Mouse (Mus musculus) mesoderm, embryonic 11.5 days (tissue): ENCODE measurements at regions not wholly inside any gene's neighbourhood (a gene's known extent, or its start where the extent isn't known, plus 50 kb on each side); places are given as distances from the start of the nearest gene placed in this dataset.

Source experiments
- DNase-seq: peaks from one replicate; pipeline ENCODE4 v3.0.0-alpha.2; 2012; ENCODE audit warnings: low read depth, low spot score

DNA sequence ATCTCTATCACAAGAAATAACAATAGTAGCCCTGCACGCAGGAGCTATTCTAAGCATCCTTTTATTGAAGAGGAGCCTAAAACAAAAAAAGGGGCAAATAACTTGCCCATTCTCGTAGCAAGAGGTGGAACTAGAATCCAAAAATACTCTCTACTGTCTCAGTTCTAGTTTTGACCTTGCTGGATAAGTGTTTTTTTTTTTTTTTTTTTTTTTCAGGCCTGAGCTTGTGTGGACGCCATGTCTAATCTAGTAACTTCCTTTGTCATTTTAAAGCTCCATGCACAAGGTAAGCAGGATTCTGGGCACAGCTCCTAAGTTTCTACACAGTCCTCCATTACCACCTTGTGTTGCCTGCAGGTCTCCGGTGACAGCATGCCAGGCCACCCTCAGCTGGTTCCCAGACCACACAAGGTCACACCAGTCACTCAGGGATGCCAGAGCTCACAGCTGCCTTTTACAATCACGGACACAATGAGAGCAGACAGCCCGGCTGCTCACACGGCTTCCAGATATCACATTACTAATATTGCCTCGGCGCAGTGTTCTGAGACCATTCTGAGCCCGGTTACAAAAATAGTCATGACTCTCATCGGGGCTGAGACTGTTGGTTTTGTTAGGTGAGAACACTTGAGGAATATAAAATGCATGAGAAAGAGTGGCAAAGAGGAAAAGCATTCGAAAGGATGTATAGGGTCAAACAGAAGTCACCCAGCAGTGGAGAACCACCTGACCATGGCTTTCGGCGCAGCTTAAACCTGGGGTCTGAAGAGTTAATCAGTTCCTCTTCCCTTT lies 124.7 kb upstream of the Tank start:
- peak; percentile 71 for DNase-seq

DNA sequence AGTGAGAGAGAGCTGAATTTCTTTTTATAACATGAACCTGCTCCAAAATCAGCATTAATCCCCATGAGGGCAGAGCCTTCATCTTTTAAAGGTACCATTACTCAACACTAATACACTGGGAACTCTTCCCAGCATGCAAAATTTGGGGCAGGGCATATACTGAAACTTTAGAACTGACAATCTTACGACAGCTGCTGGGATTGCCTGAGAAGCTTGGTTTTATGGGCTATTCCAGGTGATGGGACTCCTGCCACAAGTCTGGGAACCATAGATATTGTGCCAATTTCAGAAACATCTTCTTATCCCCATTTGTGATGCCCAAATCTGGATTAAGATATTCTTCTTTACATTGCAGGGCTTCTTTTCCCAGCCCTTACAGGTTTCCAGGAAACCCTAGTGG lies 125.8 kb upstream of the Tank start:
- no peak for DNase-seq

DNA sequence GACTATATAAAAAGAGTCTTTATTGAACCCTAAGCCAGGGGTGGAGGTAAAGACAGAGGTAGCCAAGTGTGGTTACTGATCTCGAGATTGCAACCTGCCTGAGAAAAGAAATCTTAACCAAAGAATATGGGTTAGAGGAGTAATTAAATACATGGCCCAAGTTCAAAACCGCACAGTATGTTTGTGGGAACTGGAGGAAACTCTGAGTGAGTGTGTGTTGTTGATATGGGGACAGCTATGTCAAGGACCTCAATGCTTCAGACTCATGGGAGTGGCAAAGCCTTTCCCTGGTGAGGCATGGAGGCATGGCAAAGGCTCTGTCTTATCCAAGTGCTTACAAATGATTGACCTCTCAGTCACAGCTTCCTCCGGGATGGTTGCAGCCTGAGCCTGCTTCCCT lies 127.7 kb upstream of the Tank start:
- DNase-seq: no peak

DNA sequence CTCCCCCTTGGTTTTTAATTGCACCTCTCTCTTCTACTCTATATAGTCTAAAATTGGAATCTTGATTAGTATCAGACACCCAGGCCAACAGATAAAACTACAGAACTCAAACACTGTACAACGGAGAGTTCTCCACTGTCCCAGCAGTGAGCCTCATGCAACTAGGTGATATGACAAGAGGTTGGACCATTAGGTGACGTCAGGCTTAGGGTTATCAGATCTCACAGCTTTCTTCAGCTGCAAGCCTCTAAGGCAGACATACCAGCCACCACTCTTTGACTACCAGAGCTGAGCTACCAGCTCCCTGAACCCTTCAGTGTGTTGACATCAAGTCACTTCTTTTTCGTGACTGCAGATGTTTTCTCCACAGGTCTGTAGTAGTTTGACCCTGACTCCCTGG lies 141.8 kb upstream of the Tank start:
- no peak for DNase-seq

DNA sequence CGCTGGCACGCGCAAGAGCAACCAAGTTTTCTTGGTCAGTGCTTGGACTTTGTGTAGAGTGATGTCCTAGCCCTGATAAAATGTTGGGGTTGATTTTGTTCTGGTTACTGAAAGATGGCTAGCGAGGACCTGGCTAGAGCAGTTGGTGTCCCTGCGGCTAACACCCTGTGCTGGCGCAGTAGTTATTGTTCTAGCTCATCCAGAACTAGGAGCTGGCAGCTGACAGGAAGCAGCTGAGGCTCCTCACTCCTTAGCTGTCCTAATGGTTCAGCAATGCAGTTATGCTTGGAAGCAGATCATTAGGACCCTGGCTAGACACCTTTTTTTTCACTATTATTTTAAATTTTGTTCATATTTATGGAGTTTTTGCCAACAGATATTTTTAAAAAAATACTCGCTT lies 170.5 kb upstream of the Tank start:
- DNase-seq: no peak

DNA sequence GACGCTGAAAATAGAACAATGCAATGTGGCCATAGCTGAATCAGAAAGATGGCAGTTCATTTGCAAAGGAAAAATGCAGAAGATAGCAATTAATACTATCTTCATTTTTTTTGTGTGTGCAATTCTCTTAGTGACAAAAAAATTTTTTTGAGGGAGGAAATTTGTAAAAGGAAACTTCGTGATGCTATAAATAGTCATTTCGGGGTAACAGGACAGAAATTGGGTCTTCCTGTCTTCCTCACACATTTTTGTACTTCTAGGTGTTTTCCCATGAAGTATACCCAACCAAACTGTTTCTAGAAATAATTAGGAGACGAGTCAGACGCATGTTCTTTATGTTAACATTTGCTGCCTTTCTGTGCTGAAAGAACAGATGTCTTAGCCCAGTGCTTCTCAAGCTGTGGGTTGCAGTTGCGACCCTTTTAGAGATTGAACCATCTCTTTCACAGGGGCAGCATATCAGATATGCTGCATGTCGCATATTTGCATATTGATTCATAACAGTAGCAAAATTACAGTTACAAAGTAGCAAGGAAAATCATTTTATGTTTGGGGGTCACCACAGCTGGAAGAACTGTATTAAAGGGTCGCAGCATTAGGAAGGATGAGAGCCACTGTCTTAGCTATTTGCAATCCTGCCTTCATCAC lies 172.2 kb upstream of the Tank start:
- no peak for DNase-seq

DNA sequence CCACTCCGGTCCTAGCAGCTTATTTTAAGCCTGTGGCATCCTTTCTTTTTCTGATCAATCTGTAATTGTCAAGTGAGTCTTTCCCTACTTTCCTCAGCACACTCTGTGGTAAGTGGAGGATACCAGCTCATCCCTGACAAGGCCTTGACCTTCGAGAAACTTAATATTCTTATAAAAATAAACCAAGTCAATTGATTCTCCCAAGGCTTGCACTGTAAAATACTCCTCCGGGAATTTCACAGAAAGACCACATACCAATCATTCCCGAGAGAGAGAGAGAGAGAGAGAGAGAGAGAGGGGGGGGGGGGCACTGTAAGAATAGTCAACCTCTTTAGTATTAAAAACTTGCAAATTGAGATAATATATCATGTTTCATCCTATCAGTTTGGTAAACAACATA lies 173.1 kb upstream of the Tank start:
- DNase-seq: peak; percentile 55

DNA sequence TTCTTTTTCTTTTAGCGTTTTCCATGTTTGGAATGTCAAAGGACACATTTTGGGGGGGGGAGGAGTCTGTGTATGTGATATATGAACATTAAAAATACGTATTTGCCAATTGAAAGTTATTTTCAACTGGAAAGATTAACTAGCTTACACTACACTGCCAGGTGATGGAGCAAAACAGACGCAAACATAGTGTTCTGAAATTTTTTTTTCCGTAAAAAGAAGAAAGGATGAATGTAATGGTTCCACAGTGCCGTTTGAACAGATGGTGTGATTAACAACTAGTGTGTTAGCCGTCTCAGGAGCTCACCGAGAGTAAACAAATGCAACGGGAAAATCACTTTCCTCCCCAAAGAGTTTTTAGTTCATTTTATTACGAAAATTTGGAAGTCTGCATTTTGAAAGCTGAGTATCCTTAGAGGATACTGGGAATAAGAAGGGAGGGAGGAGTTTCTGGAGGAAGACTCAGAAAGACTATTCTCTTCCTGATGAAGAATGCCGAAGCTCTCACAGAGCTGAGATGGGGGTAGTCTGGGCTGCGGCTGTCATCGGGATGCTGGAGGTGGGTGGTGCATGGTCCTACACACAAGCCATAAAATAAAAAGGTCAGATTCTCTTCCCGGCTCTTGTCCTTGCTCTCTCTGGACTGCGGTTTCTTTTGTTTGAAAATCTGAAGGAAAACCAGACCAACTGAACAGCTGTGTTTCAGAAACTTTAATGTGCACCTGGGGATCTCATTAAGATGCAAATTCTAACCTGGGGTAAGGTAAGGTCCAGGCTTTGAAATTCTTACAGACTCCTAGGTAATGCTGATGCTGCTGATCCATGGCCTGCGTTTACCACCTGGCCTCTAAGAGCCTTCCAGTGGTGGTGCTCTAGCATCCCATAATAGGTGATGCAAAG lies 175.5 kb upstream of the Tank start:
- no peak for DNase-seq

DNA sequence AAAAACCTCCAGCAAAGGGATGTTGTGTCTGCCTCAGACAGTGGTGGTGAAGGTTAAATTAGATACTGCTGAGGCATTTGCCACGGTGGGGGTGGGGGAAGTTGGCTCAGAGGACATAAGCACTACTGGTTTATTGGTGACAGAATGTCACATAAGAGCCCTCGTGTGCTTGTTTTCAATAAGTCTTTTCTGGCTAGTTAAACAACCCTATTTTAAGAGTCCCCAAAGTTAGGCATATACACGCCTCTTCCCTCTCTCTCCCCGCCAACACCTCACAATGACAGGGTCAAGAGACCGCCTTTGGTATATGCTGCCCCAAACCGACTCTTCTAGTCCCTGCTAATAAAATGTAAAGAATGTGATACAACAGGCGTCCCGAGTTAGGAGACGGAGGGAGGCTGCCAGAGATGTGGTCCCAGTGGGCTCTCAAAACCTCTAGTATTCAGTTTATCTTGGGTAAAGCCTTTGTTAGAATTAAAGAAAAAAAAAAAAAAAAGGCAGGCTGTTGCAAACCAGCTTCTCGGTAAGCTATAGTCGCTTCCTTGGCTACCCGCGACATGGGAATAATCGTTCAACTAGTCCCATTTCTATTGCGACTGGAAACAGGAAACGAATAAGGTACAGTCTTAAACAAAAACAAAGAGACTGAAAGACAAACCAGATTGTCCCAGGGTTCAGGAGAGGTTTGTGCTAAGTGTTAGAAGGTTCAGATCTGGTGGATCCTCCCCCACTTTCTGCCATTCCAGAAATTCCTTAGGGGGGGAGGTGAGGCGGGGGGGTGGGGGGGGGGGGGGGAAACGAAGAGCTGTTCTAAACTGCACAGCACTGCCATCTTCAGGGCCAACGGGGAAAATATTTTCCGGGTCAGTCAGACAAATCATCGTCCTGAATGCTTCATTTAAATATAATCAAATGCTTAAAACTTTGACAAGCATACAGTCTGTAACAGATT lies 176.5 kb upstream of the Tank start:
- DNase-seq: peak; percentile 85

DNA sequence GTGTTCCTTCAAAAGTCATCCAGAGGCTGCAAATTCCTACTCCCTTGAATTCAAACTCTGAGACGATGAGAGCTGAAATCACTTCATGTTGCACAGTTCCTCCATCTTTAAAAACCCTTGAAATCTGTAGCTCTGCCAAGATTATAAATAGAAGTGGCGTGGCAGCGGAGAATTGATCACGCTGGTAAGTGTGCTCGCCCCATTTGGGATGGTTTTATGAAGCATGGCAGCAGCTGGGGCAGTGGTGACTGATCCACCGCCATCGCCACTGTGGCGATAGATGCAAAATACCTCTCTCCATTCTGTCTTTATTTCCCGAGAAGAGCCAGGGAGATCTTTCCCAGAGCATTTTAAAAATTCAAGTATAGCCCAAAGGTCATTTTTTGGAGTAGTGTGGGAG lies 179.8 kb upstream of the Tank start:
- DNase-seq: no peak

DNA sequence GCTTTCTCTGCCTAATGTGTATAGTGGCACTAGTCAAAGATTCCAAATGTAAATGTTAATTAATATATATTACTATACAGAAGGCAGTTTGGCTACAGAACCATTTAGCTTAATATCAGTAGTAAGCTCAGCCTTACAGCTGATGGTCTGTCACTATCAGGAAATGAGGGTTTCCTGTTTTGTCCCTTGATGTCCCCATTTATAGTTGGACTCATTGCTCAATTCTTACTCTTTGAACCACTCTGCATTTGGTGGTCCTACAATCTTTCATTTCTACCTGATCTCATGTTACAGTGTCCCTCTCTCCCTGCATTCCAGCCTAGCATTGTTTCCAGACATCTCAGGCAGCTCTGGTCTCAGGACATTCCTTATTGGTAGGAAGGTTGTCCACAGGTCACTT lies 188.8 kb upstream of the Tank start:
- DNase-seq: no peak

DNA sequence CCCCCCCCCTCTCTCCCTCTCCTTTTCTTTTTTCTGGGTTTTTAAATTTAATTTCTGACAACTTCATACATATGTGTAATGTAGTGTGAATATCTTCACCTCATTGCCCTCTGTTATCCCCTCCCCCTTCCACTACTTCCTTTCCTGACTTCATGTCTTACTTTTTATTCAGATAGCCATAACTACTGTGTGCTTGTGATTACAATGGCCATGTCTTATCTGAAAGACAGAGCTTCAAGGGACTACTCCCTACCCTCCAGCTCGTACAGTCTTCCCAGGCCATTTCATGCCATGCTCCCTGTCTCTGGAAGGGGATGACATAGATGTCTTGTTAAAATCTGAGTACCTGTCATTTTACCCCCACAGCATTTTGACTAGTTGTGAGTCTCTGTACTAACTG lies 189.2 kb upstream of the Tank start:
- no peak for DNase-seq

DNA sequence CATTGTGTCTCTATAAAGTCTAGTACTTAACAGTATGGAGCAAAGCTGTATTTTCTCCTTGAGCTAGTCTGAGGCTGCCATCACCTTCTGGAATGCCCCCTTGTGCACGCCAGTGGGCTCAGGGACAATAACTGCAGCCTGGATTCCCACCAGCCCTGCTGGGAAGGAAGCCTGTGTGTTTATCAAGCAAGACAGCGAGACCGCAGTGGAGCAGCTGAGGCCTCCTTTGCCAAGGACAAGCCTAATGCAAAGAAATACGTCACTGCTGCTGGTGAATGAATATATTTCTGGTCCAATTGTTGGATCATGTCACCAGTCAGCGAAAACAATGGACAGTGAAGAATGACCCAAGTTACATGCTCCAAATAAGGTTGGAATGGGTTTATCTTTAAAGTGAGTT lies 190.8 kb upstream of the Tank start:
- no peak for DNase-seq

DNA sequence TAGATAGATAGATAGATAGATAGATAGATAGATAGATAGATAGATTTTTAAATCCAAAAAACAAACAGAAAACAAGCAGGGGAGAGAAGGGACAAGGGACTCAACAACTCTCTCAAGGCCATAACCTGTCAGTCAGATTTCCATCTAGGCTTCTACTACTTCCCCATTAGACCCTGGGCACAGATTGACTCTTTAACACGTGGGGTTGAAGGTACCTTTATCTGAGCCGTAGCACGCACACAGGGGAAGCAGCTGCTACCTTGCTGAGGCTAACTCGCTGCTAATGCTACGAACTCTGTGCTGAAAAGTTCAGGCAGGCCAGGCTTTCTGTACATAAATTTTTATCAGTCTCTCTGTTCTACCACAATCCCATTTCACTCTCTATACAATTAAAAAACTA lies 191.4 kb upstream of the Tank start:
- no peak for DNase-seq

DNA sequence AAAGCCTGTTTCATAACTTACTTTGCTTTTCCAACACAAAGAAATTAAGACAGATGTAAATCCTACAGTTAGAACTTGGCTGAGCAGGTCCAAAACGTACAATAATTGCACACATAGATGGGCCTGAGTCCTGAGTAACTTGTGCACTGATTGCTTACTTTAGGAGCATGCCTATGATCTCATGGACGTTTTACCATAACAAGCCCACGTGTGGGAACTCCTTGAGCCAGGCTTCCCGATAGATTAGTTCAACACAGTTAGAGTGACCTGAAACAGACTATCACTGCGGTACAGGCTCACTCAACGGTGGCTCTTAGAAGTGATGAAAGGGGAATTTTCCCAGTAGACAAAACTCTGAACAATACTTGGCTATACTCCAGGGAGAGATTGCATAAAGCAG lies 193.9 kb upstream of the Tank start:
- no peak for DNase-seq

DNA sequence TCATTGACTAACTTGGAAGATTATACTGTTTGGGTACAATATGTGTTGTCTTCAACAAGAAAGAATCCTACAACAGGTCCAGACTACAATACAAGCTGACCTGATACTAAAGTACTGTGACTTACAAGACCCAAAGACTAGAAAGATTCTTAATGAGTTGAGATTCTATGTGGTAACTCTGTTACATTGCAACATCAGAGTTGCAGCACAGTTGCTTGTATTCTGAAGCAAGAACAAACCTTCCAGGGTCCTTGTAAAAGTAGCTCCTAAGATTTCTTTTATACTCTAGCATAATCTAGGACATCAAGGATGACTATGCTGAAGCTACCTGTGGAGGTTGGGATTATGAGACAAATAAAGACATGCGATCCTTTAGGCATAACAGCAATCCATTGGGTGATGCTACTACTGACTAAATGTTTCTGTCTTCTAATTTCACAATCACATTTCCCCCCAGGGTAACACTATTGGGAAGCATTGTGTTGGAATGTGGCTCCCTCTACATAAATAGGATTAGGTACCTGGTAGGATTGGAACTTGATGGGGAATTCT lies 194.6 kb upstream of the Tank start:
- DNase-seq: no peak

DNA sequence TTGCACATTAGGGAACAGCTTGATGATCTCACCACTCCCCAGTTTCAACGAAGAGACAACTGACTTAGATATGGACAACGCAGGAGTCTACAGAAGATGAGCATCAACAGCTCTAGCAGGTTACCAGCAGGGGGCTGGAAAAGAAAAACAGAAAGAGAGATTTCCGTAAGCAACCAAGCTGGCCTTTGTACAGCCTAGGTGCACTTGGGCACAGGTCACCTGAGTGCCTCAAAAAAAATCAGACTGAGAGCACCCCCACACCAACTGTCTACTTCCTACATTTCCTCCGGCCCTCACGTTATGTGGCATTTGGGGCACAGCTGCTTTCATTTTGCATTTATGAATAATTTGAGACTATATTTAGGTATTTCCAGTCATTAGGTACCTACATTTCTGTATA lies 199.3 kb upstream of the Tank start:
- DNase-seq: no peak

DNA sequence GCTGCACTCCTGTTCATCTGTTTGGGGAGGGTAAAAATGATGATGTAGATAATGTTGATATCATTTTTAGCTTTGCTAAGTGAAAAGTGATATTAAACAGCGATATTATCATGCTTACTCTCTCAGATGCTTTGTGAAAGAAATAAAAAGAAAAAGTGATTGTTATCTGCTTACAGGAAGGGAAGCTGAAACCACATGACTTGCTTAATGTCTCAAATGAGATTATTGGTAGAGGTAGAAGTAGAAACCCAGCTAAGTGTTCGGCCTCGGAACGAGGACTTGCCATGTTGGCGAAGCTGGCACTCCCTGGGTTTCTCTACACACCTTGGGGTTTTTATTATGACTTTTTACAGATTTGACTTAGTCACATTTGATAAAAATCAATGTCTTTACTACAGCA lies 200.1 kb upstream of the Tank start:
- DNase-seq: no peak

DNA sequence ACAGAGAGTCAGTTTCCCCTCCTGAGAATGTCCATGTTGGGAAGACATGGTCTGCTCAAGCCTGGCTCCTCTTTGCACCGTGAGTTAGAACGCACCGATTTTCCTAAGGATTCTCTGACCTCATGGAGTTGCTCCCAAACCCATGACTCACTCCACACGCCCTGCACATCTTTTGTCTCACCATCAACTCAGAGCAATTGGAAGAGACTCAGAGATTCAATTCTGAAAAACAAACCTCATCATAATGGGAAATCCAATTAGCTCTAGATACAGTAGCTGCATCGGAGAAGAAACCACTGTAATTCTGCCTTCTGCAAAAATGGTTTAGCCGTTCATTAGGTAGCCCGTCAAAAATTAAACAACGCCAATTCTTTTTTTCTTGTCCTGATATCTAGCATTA lies 200.6 kb upstream of the Tank start:
- DNase-seq: no peak

DNA sequence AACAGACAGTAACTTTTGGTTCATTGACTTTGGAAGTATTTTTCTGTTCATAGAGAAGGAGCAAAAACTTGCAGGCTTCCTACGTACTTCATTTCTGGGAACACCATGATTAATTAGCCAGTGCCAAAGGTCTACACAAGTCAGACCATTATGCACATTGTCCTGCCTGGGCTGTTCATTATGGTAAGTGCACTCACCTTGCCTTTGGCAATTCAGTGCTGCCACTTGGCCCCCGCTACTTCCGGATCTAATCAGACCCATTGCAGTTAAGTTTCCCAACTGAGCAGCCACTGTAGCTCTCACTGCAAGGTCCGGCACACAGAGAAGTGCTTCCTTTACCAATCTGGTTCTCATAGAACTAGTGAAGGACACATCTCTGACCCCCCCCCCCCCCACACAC lies 215.8 kb upstream of the Tank start:
- DNase-seq: no peak

DNA sequence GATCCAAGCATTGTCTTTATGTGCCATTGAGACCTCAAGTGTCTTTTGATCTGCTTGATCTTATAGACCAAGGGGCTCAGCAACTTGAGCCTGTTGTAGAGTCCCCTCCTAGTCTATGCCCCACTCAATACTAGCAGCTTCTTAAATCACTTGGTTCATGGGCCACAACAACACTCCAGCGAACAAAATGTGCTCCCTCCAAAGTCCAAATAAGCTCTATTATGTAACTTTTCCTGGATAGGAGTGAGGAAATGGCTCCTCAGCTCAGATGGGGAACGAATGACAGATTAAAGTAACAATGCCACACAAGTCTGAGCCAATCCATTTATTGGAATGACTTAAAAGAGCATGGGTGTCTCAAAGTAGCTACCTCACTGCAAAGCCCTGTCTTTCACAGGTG lies 217.0 kb upstream of the Tank start:
- DNase-seq: no peak
